Mouse (Mus musculus): Measurements from ENCODE around the gene Ube2r2.

DNA sequence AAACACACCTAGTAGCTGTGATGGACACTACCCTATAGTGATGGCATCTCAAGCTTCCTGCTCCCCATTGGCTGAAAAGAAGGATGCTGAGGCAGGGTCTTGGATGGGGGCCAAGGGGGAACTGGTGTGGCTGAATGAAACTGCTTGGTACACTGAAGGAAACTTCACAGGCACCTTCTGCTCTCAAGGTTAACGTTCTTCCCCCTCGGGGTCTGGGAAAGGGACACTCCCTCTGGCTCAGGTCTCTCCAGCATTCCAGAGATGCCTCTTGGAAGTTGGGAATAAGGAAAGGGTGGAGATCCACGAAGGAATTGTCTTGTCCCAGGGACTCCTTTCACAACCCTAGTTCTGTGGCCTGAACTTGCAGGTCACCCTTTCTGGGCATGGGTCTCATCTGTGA, 44.2 kb upstream of the Ube2r2 start:
- no peak for TF ChIP-seq POLR2A (IDR thresholded peaks at IDR 0.05; ENCODE audit: borderline replicate concordance, extremely low read depth, low read depth, low read length)
- TF ChIP-seq CTCF (IDR thresholded peaks at IDR 0.05; ENCODE audit: insufficient read depth, low read length) = no peak
